Mouse (Mus musculus): ENCODE measurements around the gene Zfp90.

Gene Zfp90

GRCm38 (mm10) chr8:106433667-106434066 is 18.5 kb downstream of the Zfp90 start:
- DNase-seq (ENCODE audit: low spot score), result no peak

GRCm38 (mm10) chr8:106437781-106438180 is 22.7 kb downstream of the Zfp90 start:
- DNase-seq (ENCODE audit: low spot score), result no peak

GRCm38 (mm10) chr8:106440146-106440545 is 25.0 kb downstream of the Zfp90 start:
- DNase-seq (ENCODE audit: low spot score), result no peak

- no peak for DNase-seq (ENCODE audit: low spot score)
Observed at GRCm38 (mm10) chr8:106442740-106443139, 27.6 kb downstream of the Zfp90 start.

DNA sequence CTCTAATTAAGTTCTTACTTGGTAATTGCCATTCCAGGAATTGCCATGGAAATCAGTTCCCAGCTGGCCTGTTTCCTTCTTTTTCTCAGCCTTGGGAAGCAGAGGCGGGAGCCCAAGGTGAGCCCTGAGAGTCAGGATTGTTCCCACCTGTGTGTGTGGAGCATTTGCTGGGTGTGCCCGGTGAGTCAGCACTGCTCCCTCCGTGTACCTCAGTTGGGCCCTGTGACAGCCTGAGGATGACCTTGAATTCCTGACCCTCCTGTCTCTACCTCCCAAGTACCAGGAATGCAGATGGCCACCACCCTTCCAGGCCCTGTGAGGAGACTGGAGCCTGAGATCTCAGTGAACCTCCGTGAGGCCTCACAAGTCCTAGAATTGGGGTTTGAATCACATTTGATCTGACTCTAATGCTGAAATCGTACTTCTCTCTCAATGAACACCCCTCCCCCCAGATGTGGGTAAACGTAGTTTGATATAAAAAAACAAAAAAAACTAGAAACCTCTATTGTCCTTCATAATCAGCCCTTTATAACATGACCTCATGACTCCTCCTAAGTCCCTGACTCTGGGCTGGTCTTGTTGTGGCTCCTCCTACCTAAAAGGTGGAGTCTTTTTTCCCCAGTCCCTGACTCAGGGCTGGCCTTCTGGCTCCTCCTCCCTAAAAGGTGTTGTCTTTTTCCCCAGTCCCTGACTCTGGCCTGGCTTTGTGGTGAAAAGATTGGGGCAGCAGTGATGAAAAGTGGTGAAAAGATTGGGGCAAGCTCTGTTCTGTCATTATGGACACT is 36.4 kb downstream of the Zfp90 start:
- DNase-seq (ENCODE audit: low spot score), result no peak

- no peak for DNase-seq (ENCODE audit: low spot score)
Observed at GRCm38 (mm10) chr8:106452701-106453481, 37.8 kb downstream of the Zfp90 start.

GRCm38 (mm10) chr8:106454036-106454435 is 38.9 kb downstream of the Zfp90 start:
- no peak for DNase-seq (ENCODE audit: low spot score)

DNA sequence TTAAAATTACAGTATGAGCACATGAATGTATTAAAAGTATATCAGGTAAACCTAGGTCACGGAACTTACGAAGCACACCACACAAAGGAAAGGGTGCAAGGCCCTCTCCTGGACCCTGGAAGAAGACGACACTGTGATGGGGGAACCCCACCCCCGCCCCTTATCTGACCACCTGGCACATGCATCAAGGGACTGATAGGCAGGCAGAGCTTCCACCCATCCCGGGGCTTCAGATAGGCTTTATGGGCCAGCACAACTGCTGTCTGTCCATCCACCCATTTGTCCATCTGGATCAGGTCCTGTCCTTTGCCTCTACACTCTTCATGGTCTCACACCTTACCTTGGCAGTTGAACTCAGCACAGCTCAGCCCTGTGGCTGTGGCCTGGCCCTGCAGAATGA is 47.0 kb downstream of the Zfp90 start:
- DNase-seq (ENCODE audit: low spot score), result no peak

DNA sequence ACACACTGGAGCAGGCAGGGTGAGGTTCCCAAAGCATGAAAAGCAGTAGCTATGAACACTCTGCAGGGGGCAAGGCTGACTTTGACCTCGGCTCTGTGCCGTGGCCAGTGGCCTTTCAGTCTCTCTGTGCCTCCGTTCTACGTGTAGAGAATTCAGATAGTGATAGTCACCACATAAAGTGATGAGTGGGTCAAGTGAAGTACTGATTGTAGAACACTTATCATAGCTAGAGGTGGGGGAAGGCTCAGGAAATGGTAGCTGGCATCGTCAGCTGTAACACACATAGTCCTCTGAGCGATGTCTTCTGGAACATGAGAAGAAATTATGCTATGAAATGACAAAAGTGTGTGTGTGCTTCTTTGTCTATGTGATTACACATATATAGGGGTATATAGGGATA is 48.7 kb downstream of the Zfp90 start:
- no peak for DNase-seq (ENCODE audit: low spot score)

- DNase-seq (ENCODE audit: low spot score), result no peak
Observed at GRCm38 (mm10) chr8:106469485-106469884, 54.4 kb downstream of the Zfp90 start.

GRCm38 (mm10) chr8:106474001-106474400 is 58.9 kb downstream of the Zfp90 start:
- DNase-seq (ENCODE audit: low spot score), result no peak
